Mouse (Mus musculus) heart, postnatal 36 days (tissue): ENCODE data around the gene Vcl. TPM values are rescaled to one million over a fixed set of nuclear protein-coding genes. Genes with fewer than 3 reads are reported as not detected.

Experiments used
- DNase-seq, 2 experiments: peaks; one replicate each; pipeline ENCODE4 v3.0.0; 2021 to 2022
- intact Hi-C: fragments of 180-260 bp; cut with DNase I; formaldehyde crosslinking; loops from one replicate; pipeline ENCODE4 v1.15.1; 2025
- total RNA-seq, 2 experiments: library from RNA; stranded (reverse); gene quantifications; 2 replicates each; pipeline ENCODE4 v1.2.3; 2021

Gene Vcl
- total RNA-seq, 2 experiments from 2014 or later = 113 to 137 TPM

GRCm38 (mm10) chr14:20930481-20931391, 1.5 kb downstream of the Vcl start:
- DNase-seq = peak in 1 of 2 experiments; percentile 29
- intact Hi-C loops = no loop called here

DNA sequence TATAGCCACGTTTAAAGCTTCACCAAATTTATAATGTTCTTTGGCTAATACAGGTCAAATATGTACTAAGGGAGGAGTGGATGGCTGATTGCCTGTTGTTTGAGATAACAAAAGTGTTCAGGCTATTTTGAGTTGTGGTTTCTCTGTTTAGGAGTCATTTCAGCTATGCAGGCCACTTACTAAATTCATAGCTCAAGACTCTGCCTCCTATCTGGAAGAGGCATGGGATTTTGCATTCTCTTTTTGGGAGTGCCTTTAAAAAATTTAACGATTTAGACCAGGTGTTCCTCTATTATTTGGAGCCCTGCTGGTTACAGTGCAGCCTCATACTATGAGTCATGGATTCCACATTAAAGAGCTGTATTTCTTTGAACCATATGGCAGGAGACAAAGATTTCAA, 9.2 kb downstream of the Vcl start:
- DNase-seq = no peak

DNA sequence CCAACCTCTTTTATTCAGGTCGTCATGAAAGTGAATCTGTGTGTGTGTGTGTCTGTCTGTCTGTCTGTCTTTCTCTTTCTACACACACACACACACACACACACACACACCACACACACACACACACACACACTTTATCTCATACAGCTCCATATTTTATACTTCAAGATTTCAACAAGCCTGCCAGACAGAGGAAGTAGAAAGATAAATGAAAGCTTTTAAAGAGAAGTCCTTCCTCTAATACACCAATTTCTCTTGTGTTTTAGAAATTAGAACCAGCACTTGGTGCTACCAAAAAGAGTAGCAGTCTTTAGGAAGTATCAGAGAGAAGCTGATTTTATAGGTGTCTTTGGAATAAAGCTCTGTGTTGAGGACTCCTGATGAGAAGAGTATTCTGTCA, 9.7 kb downstream of the Vcl start:
- intact Hi-C loops = no loop called here
- DNase-seq = no peak

More for the DNA sequence above, 9.2 kb downstream of the Vcl start:
- intact Hi-C loops = no loop called here

GRCm38 (mm10) chr14:20945296-20945695, 16.1 kb downstream of the Vcl start:
- intact Hi-C loops = no loop called here
- no peak for DNase-seq

DNA sequence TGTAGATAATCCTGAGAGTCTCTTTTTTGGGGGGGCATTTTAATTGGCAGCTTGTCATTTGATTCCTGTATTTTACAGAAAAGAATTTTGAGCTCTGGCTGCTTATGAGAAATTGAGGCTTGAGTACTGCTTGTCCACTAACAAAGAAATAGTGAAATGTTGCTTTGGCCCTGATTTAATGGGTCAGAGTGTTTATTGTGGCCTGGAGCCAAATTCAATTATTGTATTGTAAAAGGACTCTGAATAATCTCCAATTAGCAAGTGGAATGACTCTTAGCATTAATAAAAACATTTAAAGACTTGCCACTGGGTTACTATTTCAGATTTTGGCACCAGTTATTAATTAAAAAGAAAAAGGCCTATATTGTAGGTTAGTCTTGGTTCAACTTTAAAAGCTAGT, 26.8 kb downstream of the Vcl start:
- DNase-seq = no peak
- intact Hi-C loops = no loop called here

DNA sequence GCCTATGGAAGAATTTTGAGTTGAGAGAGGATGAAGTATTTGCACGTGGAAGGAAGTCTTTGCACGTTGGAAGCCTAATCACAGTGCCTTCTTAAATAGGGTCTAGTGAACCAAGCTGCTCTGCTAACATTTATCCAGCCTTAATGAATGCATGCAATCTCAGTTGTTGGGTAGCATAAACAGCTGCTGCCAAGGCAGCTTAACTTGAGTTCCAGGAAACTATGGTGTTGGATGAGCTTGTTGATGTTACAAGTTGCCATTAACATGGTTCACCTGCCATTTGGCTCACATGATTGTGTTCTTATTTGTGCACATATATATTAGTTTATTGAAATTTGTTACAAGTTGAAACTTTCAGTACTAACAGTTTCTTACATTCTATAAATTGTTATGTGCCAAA, 29.8 kb downstream of the Vcl start:
- no peak for DNase-seq
- intact Hi-C loops = no loop called here

- DNase-seq = no peak
- intact Hi-C loops = no loop called here
These were observed 33.3 kb downstream of the Vcl start for GRCm38 (mm10) chr14:20962466-20962865.

DNA sequence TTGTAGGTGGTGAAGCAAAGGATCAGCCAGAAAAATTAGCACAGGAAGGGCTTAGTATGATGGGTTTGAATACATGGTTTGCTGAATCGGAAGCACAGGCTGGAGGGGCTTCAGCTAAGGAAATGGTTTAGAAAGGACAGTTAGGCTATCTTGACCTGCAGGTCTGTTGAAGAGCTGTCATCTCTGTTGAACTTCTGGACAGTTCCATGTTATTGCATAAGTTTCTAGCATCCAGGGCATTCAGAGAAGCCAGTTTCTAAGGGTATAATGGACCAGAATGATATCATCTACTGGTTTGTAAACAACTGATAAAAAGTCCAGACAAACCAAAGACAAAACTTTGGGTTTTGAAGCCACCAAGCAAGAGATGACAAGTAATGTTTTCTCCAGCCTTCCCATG, 33.7 kb downstream of the Vcl start:
- intact Hi-C loops = no loop called here
- DNase-seq = no peak

GRCm38 (mm10) chr14:20963863-20964262, 34.7 kb downstream of the Vcl start:
- intact Hi-C loops = no loop called here
- no peak for DNase-seq

GRCm38 (mm10) chr14:20964285-20964684, 35.1 kb downstream of the Vcl start:
- intact Hi-C loops = no loop called here

GRCm38 (mm10) chr14:20966959-20967670, 37.9 kb downstream of the Vcl start:
- no peak for DNase-seq

More at GRCm38 (mm10) chr14:20964285-20964684, 35.1 kb downstream of the Vcl start:
- DNase-seq = no peak

GRCm38 (mm10) chr14:20969066-20969465, 39.9 kb downstream of the Vcl start:
- intact Hi-C loops = no loop called here
- DNase-seq = no peak

More at GRCm38 (mm10) chr14:20966959-20967670, 37.9 kb downstream of the Vcl start:
- intact Hi-C loops = no loop called here

DNA sequence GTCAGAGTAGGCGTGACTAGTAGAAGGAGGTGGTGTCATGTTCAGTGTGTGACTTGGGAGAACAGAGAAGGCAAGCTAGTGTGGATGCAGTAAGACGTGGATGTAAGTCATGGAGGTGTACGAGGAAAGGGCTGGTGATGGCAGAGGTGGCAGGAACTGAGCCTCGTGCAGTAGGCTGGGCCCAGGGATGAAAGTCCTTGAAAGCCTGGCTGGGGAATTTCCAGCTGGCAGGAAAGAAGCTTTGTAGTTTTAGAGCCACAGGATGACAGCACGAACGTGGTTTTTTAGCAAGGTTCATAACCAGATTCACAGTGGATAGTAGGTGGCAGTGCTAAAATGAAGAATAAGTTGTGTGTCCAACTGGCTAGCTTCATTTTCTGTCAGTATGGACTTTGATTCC, 41.2 kb downstream of the Vcl start:
- intact Hi-C loops = no loop called here

DNA sequence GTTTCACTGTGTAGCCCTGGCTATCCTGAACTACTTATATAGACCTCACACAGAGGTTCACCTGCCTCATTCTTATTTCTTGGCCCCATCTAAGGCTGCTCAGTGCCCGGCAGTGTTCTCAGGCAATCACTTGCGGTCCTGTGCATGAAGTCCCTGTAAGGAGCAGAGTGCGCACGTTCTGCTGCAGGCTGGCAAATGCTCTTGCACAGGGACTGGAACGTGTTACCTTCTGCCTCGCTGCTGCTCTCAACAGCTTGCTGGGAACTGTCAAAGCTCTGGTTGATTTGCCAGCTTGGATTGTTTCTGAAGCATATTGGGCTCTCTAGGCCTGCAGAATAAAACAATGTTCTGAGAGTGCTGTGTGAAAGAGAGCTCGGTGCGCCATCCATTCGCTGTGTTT, 41.7 kb downstream of the Vcl start:
- intact Hi-C loops = no loop called here
- peak in 1 of 2 experiments; percentile 25 for DNase-seq

More for the DNA sequence above, 41.2 kb downstream of the Vcl start:
- DNase-seq = no peak

- intact Hi-C loops = no loop called here
- no peak for DNase-seq
These were observed 44.6 kb downstream of the Vcl start for GRCm38 (mm10) chr14:20973821-20974220.

- no peak for DNase-seq
- intact Hi-C loops = no loop called here
These were observed 47.5 kb downstream of the Vcl start for GRCm38 (mm10) chr14:20976741-20977140.

GRCm38 (mm10) chr14:20977726-20978125, 48.5 kb downstream of the Vcl start:
- intact Hi-C loops = no loop called here
- no peak for DNase-seq

- DNase-seq = peak; percentile 62 to 74
- intact Hi-C loops = no loop called here
These were observed 54.6 kb downstream of the Vcl start for GRCm38 (mm10) chr14:20983832-20984231.

GRCm38 (mm10) chr14:20985482-20985881, 56.3 kb downstream of the Vcl start:
- intact Hi-C loops = no loop called here
- DNase-seq = no peak

GRCm38 (mm10) chr14:20991492-20991891, 62.3 kb downstream of the Vcl start:
- intact Hi-C loops = loop anchor here (5.0 kb wide), 1 partner anchor 99 kb away; no protein-coding TSS in a partner anchor
- DNase-seq = no peak

- intact Hi-C loops = loop anchor here (1.0 to 5.0 kb wide), 4 partner anchors 64 to 188 kb away; partner anchors contain the start of gene Vcl
- peak; percentile 41 to 52 for DNase-seq
These were observed 64.0 kb downstream of the Vcl start for GRCm38 (mm10) chr14:20993067-20993691.
